Mouse (Mus musculus) cerebellum, postnatal 14 days (tissue): ENCODE data around the gene Cyp1a2.
"Not testable (repeated sequence)": the region's sequence is repeated elsewhere in the genome, so short reads cannot be mapped to it uniquely, and the experiment has no call there.

Experiments used
- DNase-seq, 2 experiments: peaks; one replicate each; pipeline ENCODE4 v3.0.0; 2021; ENCODE audit warnings: mixed read lengths in 2 of 2

Gene Cyp1a2

GRCm38 (mm10) chr9:57683520-57683919, at the start of gene Cyp1a2:
Gene Cyp1a2 (minus strand): TSS chr9:57683703.
- no peak for DNase-seq

GRCm38 (mm10) chr9:57728312-57728711, 44.8 kb upstream of the Cyp1a2 start:
- peak; percentile 62 to 72 for DNase-seq

- no peak for DNase-seq
Observed at GRCm38 (mm10) chr9:57724701-57725100, 41.2 kb upstream of the Cyp1a2 start.

- DNase-seq = peak in 1 of 2 experiments; percentile 28
Observed at GRCm38 (mm10) chr9:57723796-57724195, 40.3 kb upstream of the Cyp1a2 start.

- peak; percentile 49 to 70 for DNase-seq
Observed at GRCm38 (mm10) chr9:57723315-57723715, 39.8 kb upstream of the Cyp1a2 start.

- DNase-seq = no peak
Observed at GRCm38 (mm10) chr9:57722371-57722770, 38.9 kb upstream of the Cyp1a2 start.

GRCm38 (mm10) chr9:57720736-57721135, 37.2 kb upstream of the Cyp1a2 start:
- no peak for DNase-seq

- peak in 1 of 2 experiments; percentile 56 for DNase-seq
Observed at GRCm38 (mm10) chr9:57718408-57718807, 34.9 kb upstream of the Cyp1a2 start.

GRCm38 (mm10) chr9:57712194-57712593, 28.7 kb upstream of the Cyp1a2 start:
- peak in 1 of 2 experiments; percentile 26 for DNase-seq

- DNase-seq = not testable (repeated sequence)
Observed at GRCm38 (mm10) chr9:57710214-57710613, 26.7 kb upstream of the Cyp1a2 start.

GRCm38 (mm10) chr9:57708720-57709274, 25.3 kb upstream of the Cyp1a2 start:
- peak; percentile 65 to 75 for DNase-seq

- peak; percentile 90 to 94 for DNase-seq
Observed at GRCm38 (mm10) chr9:57708068-57708719, 24.7 kb upstream of the Cyp1a2 start, which contains the start of gene Edc3. Gene Edc3 (plus strand): TSS chr9:57708540.

GRCm38 (mm10) chr9:57706496-57706895, 23.0 kb upstream of the Cyp1a2 start:
- no peak for DNase-seq

- no peak for DNase-seq
Observed at GRCm38 (mm10) chr9:57698466-57699150, 15.1 kb upstream of the Cyp1a2 start.

- DNase-seq = no peak
Observed at GRCm38 (mm10) chr9:57697380-57697779, 13.9 kb upstream of the Cyp1a2 start.

- DNase-seq = peak; percentile 74 to 82
Observed at GRCm38 (mm10) chr9:57696380-57697285, 13.1 kb upstream of the Cyp1a2 start.

- no peak for DNase-seq
Observed at GRCm38 (mm10) chr9:57694108-57694507, 10.6 kb upstream of the Cyp1a2 start.

GRCm38 (mm10) chr9:57688606-57689005, 5.1 kb upstream of the Cyp1a2 start:
- no peak for DNase-seq

- peak in 1 of 2 experiments; percentile 22 for DNase-seq
Observed at GRCm38 (mm10) chr9:57688158-57688557, 4.7 kb upstream of the Cyp1a2 start.

GRCm38 (mm10) chr9:57687751-57688150, 4.2 kb upstream of the Cyp1a2 start, which contains the start of gene Cyp1a1:
Gene Cyp1a1 (plus strand): TSS chr9:57687928.
- DNase-seq = no peak

GRCm38 (mm10) chr9:57686011-57686410, 2.5 kb upstream of the Cyp1a2 start:
- DNase-seq = no peak

- DNase-seq = no peak
Observed at GRCm38 (mm10) chr9:57681411-57681810, 2.1 kb downstream of the Cyp1a2 start.

- DNase-seq = no peak
Observed at GRCm38 (mm10) chr9:57671500-57671899, 12.0 kb downstream of the Cyp1a2 start.
